Mouse (Mus musculus): ENCODE measurements at regions not wholly inside any gene's neighbourhood (a gene's known extent, or its start where the extent isn't known, plus 50 kb on each side); places are given as distances from the start of the nearest gene placed in this dataset.
"Not testable (repeated sequence)": the region's sequence is repeated elsewhere in the genome, so short reads cannot be mapped to it uniquely, and the experiment has no call there.

DNA sequence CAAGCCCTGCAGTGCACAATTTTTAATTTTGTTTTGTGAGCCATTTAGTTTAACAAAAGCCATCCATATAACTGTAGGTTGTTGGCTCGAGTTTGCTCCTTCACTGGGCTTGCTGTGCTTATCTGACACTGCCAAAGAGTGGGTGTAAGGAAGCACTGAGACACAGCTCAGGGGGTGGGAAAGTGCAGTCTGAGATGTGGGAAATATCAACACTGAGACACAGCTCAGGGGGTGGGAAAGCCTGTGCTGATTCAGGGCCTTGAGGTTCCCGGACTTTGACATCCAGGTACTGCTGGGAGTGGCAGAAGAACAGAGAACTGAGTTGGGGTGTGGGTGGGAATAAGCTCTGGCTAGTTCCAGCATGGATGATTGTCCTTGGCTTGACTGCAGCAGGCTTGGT lies 324.4 kb upstream of the Slc39a10 start:
- H3K4me1 ChIP-seq (ENCODE audit: control insufficient read depth, insufficient read depth, insufficient read length, low read length): no peaks in the 10 kb centered on the region
- H3K27me3 ChIP-seq (ENCODE audit: control insufficient read depth, insufficient read depth, low read length): no peaks in the 10 kb centered on the region
- no peak for TF ChIP-seq POLR2A (IDR thresholded peaks at IDR 0.05; ENCODE audit: low read depth, low read length)
- WGBS: 29% methylated on average over 2 of the region's 2 CpGs
- no peaks in the 10 kb centered on the region for H3K36me3 ChIP-seq (ENCODE audit: control insufficient read depth, insufficient read depth, low read length)
- no peak overlapping the region for H3K4me3 ChIP-seq (ENCODE audit: low read depth, low read length)
- H3K27ac ChIP-seq (ENCODE audit: insufficient read depth, low read depth, low read length): no peak overlapping the region

DNA sequence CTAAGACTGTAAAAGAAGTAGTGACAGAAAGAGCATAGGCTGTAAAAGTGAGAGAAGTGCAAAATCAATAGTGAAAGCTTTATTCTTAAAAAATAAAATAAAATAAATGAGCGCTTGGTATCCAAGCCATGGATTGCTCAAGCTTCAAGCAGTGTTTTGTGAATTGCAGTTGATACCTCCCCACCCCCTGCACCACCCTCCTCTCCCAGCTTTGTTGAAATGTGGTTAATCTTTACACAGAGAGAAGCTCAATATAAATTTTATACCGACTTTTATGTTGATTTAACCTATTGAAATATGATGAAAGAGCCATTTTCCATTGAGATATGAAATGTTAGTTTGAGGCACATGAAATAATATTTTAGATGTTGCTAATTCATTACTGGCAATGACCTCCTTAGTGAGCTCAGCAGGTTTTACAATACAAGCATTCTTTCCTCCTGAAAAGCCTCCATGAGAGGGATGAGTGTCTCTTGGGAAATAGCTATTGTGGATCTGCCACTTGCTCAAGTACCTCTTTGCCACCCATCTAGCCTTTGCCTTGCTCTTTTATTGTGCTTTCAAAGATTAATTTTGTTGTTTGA lies 323.9 kb upstream of the Slc39a10 start:
- Histone ChIP-seq H3K4me3 (ENCODE audit: low read depth, low read length) (no peak overlapping the region), H3K27ac (ENCODE audit: insufficient read depth, low read depth, low read length) (no peak overlapping the region), H3K36me3 (ENCODE audit: control insufficient read depth, insufficient read depth, low read length) (no peaks in the 10 kb centered on the region), H3K4me1 (ENCODE audit: control insufficient read depth, insufficient read depth, insufficient read length, low read length) (no peaks in the 10 kb centered on the region), H3K27me3 (ENCODE audit: control insufficient read depth, insufficient read depth, low read length) (no peaks in the 10 kb centered on the region)
- TF ChIP-seq CTCF (IDR thresholded peaks at IDR 0.05; ENCODE audit: extremely low read depth, insufficient read length, insufficient replicate concordance, low read depth, low read length) (no peak), POLR2A (IDR thresholded peaks at IDR 0.05; ENCODE audit: low read depth, low read length) (no peak)
- WGBS: 58% methylated on average over 2 of the region's 2 CpGs

DNA sequence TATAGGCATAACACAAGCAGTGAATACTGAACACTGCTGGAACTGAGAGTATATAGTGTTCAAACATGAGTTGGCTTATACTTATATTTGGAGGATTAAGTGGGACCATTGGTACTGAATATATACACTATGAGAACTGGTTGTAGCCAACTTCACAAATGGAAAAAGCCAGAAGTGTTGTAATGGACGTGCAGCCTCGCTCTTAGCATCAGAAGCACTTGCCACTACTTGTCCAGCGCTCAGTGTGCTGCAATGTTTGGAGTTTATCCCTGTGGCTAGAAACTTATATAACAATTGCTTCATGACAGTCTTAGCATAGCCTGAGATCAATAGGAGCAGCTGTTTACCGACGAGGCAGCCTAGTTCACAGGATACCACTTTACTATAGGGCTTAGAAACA lies 320.8 kb upstream of the Slc39a10 start:
- H3K36me3 ChIP-seq (ENCODE audit: control insufficient read depth, insufficient read depth, low read length): no peaks in the 10 kb centered on the region
- WGBS: 81% methylated on average over 5 of the region's 5 CpGs
- no peak overlapping the region for H3K27ac ChIP-seq (ENCODE audit: insufficient read depth, low read depth, low read length)
- no peak overlapping the region for H3K4me3 ChIP-seq (ENCODE audit: low read depth, low read length)
- no peaks in the 10 kb centered on the region for H3K27me3 ChIP-seq (ENCODE audit: control insufficient read depth, insufficient read depth, low read length)
- TF ChIP-seq POLR2A (IDR thresholded peaks at IDR 0.05; ENCODE audit: low read depth, low read length) (no peak), CTCF (IDR thresholded peaks at IDR 0.05; ENCODE audit: extremely low read depth, insufficient read length, insufficient replicate concordance, low read depth, low read length) (no peak)
- H3K4me1 ChIP-seq (ENCODE audit: control insufficient read depth, insufficient read depth, insufficient read length, low read length): no peaks in the 10 kb centered on the region

DNA sequence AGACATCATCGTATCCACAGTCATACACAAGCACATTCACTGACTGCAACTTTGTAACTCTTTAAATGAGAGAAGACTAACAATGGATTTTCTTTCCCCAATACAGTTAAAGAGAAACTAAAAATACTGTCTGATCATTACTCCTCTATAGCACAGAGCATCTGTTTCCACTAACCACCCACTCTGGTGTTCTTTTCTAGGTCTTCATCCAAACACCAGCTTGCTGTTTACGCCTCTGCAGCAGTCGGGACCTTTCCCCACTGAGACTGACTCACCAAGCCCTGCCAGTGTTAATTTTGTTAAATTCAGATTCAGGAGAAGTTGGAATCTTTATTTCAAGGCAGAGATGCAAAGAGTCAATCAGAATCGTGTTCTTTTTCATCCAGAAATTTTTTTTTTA lies 300.3 kb upstream of the Slc39a10 start:
- H3K4me3 ChIP-seq (ENCODE audit: low read depth, low read length): no peak overlapping the region
- TF ChIP-seq POLR2A (IDR thresholded peaks at IDR 0.05; ENCODE audit: low read depth, low read length) (no peak), CTCF (IDR thresholded peaks at IDR 0.05; ENCODE audit: extremely low read depth, insufficient read length, insufficient replicate concordance, low read depth, low read length) (no peak)
- no peaks in the 10 kb centered on the region for H3K27me3 ChIP-seq (ENCODE audit: control insufficient read depth, insufficient read depth, low read length)
- no peaks in the 10 kb centered on the region for H3K4me1 ChIP-seq (ENCODE audit: control insufficient read depth, insufficient read depth, insufficient read length, low read length)
- no peaks in the 10 kb centered on the region for H3K36me3 ChIP-seq (ENCODE audit: control insufficient read depth, insufficient read depth, low read length)
- H3K27ac ChIP-seq (ENCODE audit: insufficient read depth, low read depth, low read length): no peak overlapping the region
- WGBS: 74% methylated on average over 4 of the region's 4 CpGs

DNA sequence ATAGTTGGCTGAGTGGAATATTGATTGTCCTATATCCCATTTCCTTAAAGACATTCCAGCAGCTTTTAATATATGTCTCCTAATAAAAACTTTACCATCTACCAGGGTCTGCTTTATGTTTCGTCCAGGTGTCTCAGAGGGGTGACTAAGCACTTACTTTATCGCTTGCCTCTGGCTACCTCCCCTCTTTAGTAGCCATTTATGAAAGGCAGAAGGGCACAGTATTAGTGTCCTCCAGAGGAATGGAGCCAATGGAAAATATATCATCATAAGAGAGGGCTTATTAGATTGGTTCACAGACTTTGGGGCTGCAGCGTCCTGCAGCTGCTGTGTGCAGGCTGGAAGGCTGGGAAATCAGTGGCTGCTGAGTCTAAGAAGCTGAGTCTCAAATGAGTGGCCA lies 271.8 kb upstream of the Slc39a10 start:
- WGBS: 83% methylated on average over 3 of the region's 3 CpGs
- Histone ChIP-seq H3K4me3 (ENCODE audit: low read depth, low read length) (no peak overlapping the region), H3K27ac (ENCODE audit: insufficient read depth, low read depth, low read length) (no peak overlapping the region), H3K4me1 (ENCODE audit: control insufficient read depth, insufficient read depth, insufficient read length, low read length) (no peaks in the 10 kb centered on the region), H3K36me3 (ENCODE audit: control insufficient read depth, insufficient read depth, low read length) (no peaks in the 10 kb centered on the region), H3K27me3 (ENCODE audit: control insufficient read depth, insufficient read depth, low read length) (no peaks in the 10 kb centered on the region)
- TF ChIP-seq POLR2A (IDR thresholded peaks at IDR 0.05; ENCODE audit: low read depth, low read length) (no peak), CTCF (IDR thresholded peaks at IDR 0.05; ENCODE audit: extremely low read depth, insufficient read length, insufficient replicate concordance, low read depth, low read length) (no peak)

DNA sequence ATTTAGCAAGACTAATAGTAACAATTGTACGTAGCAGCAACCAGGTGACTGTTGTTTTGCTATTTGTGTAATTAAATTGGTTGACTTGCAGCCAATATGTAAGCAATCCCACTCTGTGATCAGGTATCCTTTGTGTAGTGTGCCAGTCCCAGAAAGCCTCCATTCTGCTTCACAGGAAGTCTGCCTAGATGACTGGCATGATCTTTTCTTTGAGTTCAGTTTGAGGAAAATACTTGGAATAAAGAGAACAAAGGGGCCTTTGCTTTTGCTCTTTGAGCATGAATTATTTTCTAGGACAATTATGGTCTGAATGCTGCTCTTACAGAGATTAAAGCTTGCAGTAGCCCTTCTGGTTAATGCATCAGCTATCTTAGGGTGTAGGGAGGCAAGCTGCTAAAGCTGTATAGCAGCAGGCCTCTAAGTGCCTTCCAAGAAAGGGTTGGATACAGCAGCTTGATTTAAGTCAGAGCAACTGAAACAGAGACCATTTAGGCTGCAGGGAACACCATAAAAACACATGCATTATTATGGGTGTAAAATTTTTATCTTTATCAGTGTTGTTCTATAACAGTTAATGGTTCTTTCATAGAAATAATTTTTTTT lies 271.3 kb upstream of the Slc39a10 start:
- Histone ChIP-seq H3K4me3 (ENCODE audit: low read depth, low read length) (no peak overlapping the region), H3K27ac (ENCODE audit: insufficient read depth, low read depth, low read length) (no peak overlapping the region), H3K36me3 (ENCODE audit: control insufficient read depth, insufficient read depth, low read length) (no peaks in the 10 kb centered on the region), H3K4me1 (ENCODE audit: control insufficient read depth, insufficient read depth, insufficient read length, low read length) (no peaks in the 10 kb centered on the region), H3K27me3 (ENCODE audit: control insufficient read depth, insufficient read depth, low read length) (no peaks in the 10 kb centered on the region)
- WGBS: 74% methylated on average over 1 of the region's 1 CpGs
- TF ChIP-seq POLR2A (IDR thresholded peaks at IDR 0.05; ENCODE audit: low read depth, low read length) (no peak), CTCF (IDR thresholded peaks at IDR 0.05; ENCODE audit: extremely low read depth, insufficient read length, insufficient replicate concordance, low read depth, low read length) (no peak)

DNA sequence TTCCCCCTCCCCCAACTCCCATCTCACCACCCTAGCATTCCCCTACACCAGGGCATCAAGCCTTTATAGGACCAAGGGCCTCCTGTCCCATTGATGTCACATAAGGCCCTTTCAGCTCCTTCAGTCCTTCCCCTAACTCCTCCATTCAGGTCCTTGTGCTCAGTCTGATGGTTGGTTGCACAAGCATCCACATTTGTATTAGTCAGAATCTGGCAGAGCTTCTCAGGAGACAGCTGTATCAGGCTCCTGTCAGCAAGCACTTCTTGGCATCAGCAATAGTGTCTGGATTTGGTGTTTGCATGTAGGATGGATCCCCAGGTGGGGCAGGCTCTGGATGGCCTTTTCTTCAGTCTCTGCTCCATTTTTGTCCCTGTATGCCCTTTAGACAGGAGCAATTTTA lies 237.4 kb upstream of the Slc39a10 start:
- not testable (repeated sequence) for H3K4me3 ChIP-seq (ENCODE audit: low read depth, low read length); H3K4me1 ChIP-seq (ENCODE audit: control insufficient read depth, insufficient read depth, insufficient read length, low read length); H3K27ac ChIP-seq (ENCODE audit: insufficient read depth, low read depth, low read length); H3K27me3 ChIP-seq (ENCODE audit: control insufficient read depth, insufficient read depth, low read length); H3K36me3 ChIP-seq (ENCODE audit: control insufficient read depth, insufficient read depth, low read length)

DNA sequence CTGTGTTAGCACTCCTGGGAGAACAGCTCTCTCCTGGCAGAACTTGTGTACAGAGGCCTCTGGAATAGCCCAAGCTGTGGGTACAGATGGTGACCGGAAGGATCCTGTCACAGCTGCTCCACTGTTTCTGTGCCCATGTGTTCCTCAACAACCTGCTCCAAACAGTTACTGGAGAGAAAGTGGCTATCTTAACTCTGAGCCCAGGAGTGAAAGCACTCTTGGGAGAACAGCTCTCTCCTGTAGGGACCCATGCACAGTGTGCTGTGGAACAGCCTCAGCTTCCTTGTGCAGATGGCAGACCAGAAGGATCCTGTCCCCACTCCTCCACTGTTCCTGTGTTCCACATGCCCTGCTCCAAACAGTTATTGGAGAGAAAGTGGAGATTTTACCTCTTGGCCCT lies 227.0 kb upstream of the Slc39a10 start:
- 93% methylated on average over 1 of the region's 1 CpGs for WGBS
- Histone ChIP-seq H3K4me1 (ENCODE audit: control insufficient read depth, insufficient read depth, insufficient read length, low read length) (no peaks in the 10 kb centered on the region), H3K36me3 (ENCODE audit: control insufficient read depth, insufficient read depth, low read length) (no peaks in the 10 kb centered on the region), H3K4me3 (ENCODE audit: low read depth, low read length) (no peak overlapping the region), H3K27me3 (ENCODE audit: control insufficient read depth, insufficient read depth, low read length) (no peaks in the 10 kb centered on the region), H3K27ac (ENCODE audit: insufficient read depth, low read depth, low read length) (no peak overlapping the region)
- TF ChIP-seq POLR2A (IDR thresholded peaks at IDR 0.05; ENCODE audit: low read depth, low read length) (no peak), CTCF (IDR thresholded peaks at IDR 0.05; ENCODE audit: extremely low read depth, insufficient read length, insufficient replicate concordance, low read depth, low read length) (no peak)

DNA sequence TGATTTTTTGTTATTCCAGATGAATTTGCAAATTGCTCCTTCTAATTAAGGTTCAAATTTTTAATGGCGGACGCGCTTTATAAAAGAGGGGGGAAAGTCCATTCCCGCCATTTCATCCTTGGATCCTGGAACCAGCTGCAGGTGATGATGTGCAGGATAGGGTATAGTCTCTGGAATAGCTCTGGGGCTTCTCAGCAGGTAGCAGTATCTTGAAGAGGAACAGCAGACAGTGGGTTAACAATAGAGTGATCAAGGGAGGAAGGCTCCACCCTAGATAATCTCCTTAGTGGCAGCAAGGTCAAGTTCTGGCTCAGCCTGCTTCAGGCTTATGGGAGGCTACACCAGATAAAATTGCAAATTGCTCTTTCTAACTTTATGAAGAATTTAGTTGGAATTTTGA lies 224.0 kb upstream of the Slc39a10 start:
- H3K27me3 ChIP-seq (ENCODE audit: control insufficient read depth, insufficient read depth, low read length); H3K4me1 ChIP-seq (ENCODE audit: control insufficient read depth, insufficient read depth, insufficient read length, low read length); H3K4me3 ChIP-seq (ENCODE audit: low read depth, low read length); H3K27ac ChIP-seq (ENCODE audit: insufficient read depth, low read depth, low read length); H3K36me3 ChIP-seq (ENCODE audit: control insufficient read depth, insufficient read depth, low read length): not testable (repeated sequence)
- 88% methylated on average over 4 of the region's 4 CpGs for WGBS
